Mouse (Mus musculus): ENCODE results near the gene Dcst2.

Gene Dcst2

GRCm38 (mm10) chr3:89332013-89332412, 29.8 kb upstream of the Dcst2 start:
- DNase-seq: no peak

- no peak for DNase-seq
These were observed 29.3 kb upstream of the Dcst2 start for GRCm38 (mm10) chr3:89332476-89332875.

GRCm38 (mm10) chr3:89333053-89333452, 28.7 kb upstream of the Dcst2 start:
- DNase-seq: no peak

- DNase-seq: no peak
These were observed 25.2 kb upstream of the Dcst2 start for GRCm38 (mm10) chr3:89336529-89336928.

GRCm38 (mm10) chr3:89337062-89337720, 24.6 kb upstream of the Dcst2 start:
- no peak for DNase-seq

- peak; percentile 61 for DNase-seq
These were observed 23.8 kb upstream of the Dcst2 start, which contains the start of gene Efna4 for GRCm38 (mm10) chr3:89337721-89338578. Gene Efna4, minus strand, starts transcription at chr3:89338028.

GRCm38 (mm10) chr3:89339416-89339815, 22.4 kb upstream of the Dcst2 start:
- DNase-seq: peak; percentile 84

GRCm38 (mm10) chr3:89340465-89340864, 21.3 kb upstream of the Dcst2 start:
- DNase-seq: peak; percentile 77

- no peak for DNase-seq
These were observed 20.0 kb upstream of the Dcst2 start for GRCm38 (mm10) chr3:89341794-89342193.

- DNase-seq: peak; percentile 41
These were observed 18.5 kb upstream of the Dcst2 start for GRCm38 (mm10) chr3:89343279-89343678.

- DNase-seq: no peak
These were observed 14.8 kb upstream of the Dcst2 start for GRCm38 (mm10) chr3:89346815-89347540.

GRCm38 (mm10) chr3:89347916-89348315, 13.9 kb upstream of the Dcst2 start:
- DNase-seq: no peak

- peak; percentile 65 for DNase-seq
These were observed 12.6 kb upstream of the Dcst2 start for GRCm38 (mm10) chr3:89348911-89349868.

GRCm38 (mm10) chr3:89349869-89350501, 11.8 kb upstream of the Dcst2 start, which contains the start of gene Adam15:
Gene Adam15, minus strand, starts transcription at chr3:89349996.
- peak; percentile 94 for DNase-seq

GRCm38 (mm10) chr3:89351271-89351670, 10.5 kb upstream of the Dcst2 start:
- peak; percentile 40 for DNase-seq

- peak; percentile 91 for DNase-seq
These were observed 6.8 kb upstream of the Dcst2 start for GRCm38 (mm10) chr3:89354816-89355511.

GRCm38 (mm10) chr3:89355512-89355902, 6.3 kb upstream of the Dcst2 start:
- peak; percentile 51 for DNase-seq

GRCm38 (mm10) chr3:89356029-89356428, 5.7 kb upstream of the Dcst2 start:
- DNase-seq: no peak

GRCm38 (mm10) chr3:89359630-89360029, 2.1 kb upstream of the Dcst2 start:
- DNase-seq: no peak

- no peak for DNase-seq
These were observed 1.5 kb upstream of the Dcst2 start for GRCm38 (mm10) chr3:89360237-89360636.

- DNase-seq: no peak
These were observed 2.9 kb downstream of the Dcst2 start for GRCm38 (mm10) chr3:89364631-89365030.

Measured in kidney, adult 18-20 months (tissue).